Mouse (Mus musculus) inflammation-experienced regulatory T-cells (primary cell): ENCODE results near the gene 4931414P19Rik. TPM values are rescaled to one million over a fixed set of nuclear protein-coding genes. Genes with fewer than 3 reads are reported as not detected.

Source experiments
- polyA plus RNA-seq, 2 experiments: library from polyadenylated mRNA; unstranded; fragments of 100-300 nt; shearing (Covaris generic); gene quantifications; one replicate each; pipeline ENCODE4 v1.2.1; 2017

The 4931414P19Rik gene
- 1 to 10 TPM; 1.8 to 1.9 TPM for polyA plus RNA-seq

GRCm38 (mm10) chr14:54605752-54606321, at the start of gene 4931414P19Rik:
TSS of gene 4931414P19Rik (minus strand) at chr14:54605993.

GRCm38 (mm10) chr14:54641305-54641969, 35.6 kb upstream of the 4931414P19Rik start, which contains the start of gene Cdh24:
TSS of gene Cdh24 (minus strand) at chr14:54641364.

GRCm38 (mm10) chr14:54640946-54641304, 35.1 kb upstream of the 4931414P19Rik start, which contains the start of gene Gm17606:
TSS of gene Gm17606 (plus strand) at chr14:54640952.

GRCm38 (mm10) chr14:54621133-54621532, 15.3 kb upstream of the 4931414P19Rik start, which contains the start of gene Psmb11:
TSS of gene Psmb11 (plus strand) at chr14:54621433.

GRCm38 (mm10) chr14:54617897-54618365, 12.1 kb upstream of the 4931414P19Rik start, which contains the start of gene Psmb5:
TSS of gene Psmb5 (minus strand) at chr14:54618022.

GRCm38 (mm10) chr14:54577089-54577982, 28.5 kb downstream of the 4931414P19Rik start, which contains the start of gene Ajuba:
TSS of gene Ajuba (minus strand) at chr14:54577558.

GRCm38 (mm10) chr14:54553975-54554769, 51.6 kb downstream of the 4931414P19Rik start, which contains the start of gene Haus4:
TSS of gene Haus4 (minus strand) at chr14:54554616.

Other genes starting within 250 kb of the 4931414P19Rik start
- 10 to 100 TPM; 54.3 to 58.1 TPM for gene Oxa1l, start 245.2 kb downstream of the 4931414P19Rik start, polyA plus RNA-seq
- gene Slc7a7, start 188.2 kb downstream of the 4931414P19Rik start, polyA plus RNA-seq: 1 to 10 TPM; 1.5 to 1.6 TPM
- 100 to 1,000 TPM; 170 to 222 TPM for gene Mrpl52, start 179.1 kb downstream of the 4931414P19Rik start, polyA plus RNA-seq
- 10 to 100 TPM in 1 of 2 experiments, 1 to 10 TPM in 1; 6.7 to 25.0 TPM for gene Mmp14, start 174.4 kb downstream of the 4931414P19Rik start, polyA plus RNA-seq
- gene Lrp10, start 141.9 kb downstream of the 4931414P19Rik start, polyA plus RNA-seq: 100 to 1,000 TPM; 364 to 420 TPM
- under 1 TPM; 0.35 to 0.87 TPM for gene Rem2, start 129.9 kb downstream of the 4931414P19Rik start, polyA plus RNA-seq
- 10 to 100 TPM; 35.4 to 48.8 TPM for gene Prmt5, start 88.5 kb downstream of the 4931414P19Rik start, polyA plus RNA-seq
- 10 to 100 TPM; 32.7 to 36.5 TPM for gene Haus4, start 51.4 kb downstream of the 4931414P19Rik start, polyA plus RNA-seq
- gene Ajuba, start 28.4 kb downstream of the 4931414P19Rik start, polyA plus RNA-seq: under 1 TPM; 0.81 to 0.84 TPM
- 100 to 1,000 TPM; 173 to 203 TPM for gene Psmb5, start 12.0 kb upstream of the 4931414P19Rik start, polyA plus RNA-seq
- gene Psmb11, start 15.4 kb upstream of the 4931414P19Rik start, polyA plus RNA-seq: under 1 TPM; 0.08 to 0.17 TPM
- gene Gm17606, start 35.0 kb upstream of the 4931414P19Rik start, polyA plus RNA-seq: not detected
- 1 to 10 TPM; 1.8 to 1.9 TPM for gene Cdh24, start 35.4 kb upstream of the 4931414P19Rik start, polyA plus RNA-seq
- gene 1700123O20Rik, start 80.2 kb upstream of the 4931414P19Rik start, polyA plus RNA-seq: 10 to 100 TPM; 78.9 to 85.7 TPM
- gene Acin1, start 80.9 kb upstream of the 4931414P19Rik start, polyA plus RNA-seq: 10 to 100 TPM; 70.4 to 93.8 TPM
- 1 to 10 TPM in 1 of 2 experiments, under 1 TPM in 1; 0.06 to 2.6 TPM for gene Gm29776, start 92.8 kb upstream of the 4931414P19Rik start, polyA plus RNA-seq
- gene Cebpe, start 106.2 kb upstream of the 4931414P19Rik start, polyA plus RNA-seq: not detected
- gene Slc7a8, start 176.0 kb upstream of the 4931414P19Rik start, polyA plus RNA-seq: under 1 TPM; 0.14 to 0.76 TPM
- not detected for gene Rnf212b, start 208.1 kb upstream of the 4931414P19Rik start, polyA plus RNA-seq